Mouse (Mus musculus) CH12.LX (cell line): ENCODE results near the gene Tet2.

Experiments
- CTCF ChIP-seq, 2 experiments: IDR thresholded peaks in 1 of 2; conservative IDR thresholded peaks in 1 of 2; 2 replicates each; pipeline ENCODE4 v1.5.1; 2011 to 2012; ENCODE audit warnings: low read depth in 2 of 2, low read length in 2 of 2, improper control_type of control experiment in 1 of 2, inconsistent platforms in 1 of 2, mild to moderate bottlenecking in 1 of 2, moderate library complexity in 1 of 2
- E2F4 ChIP-seq: IDR thresholded peaks from 2 replicates; pipeline ENCODE4 v1.6.1; 2011; ENCODE audit warnings: low read depth, low read length, improper control_type of control experiment; ENCODE audit not compliant: insufficient replicate concordance
- ELF1 ChIP-seq: IDR thresholded peaks from 2 replicates; pipeline ENCODE4 v1.6.1; 2014; ENCODE audit warnings: low read depth, mild to moderate bottlenecking, inconsistent platforms, low read length, improper control_type of control experiment
- EP300 ChIP-seq: IDR thresholded peaks from 2 replicates; pipeline ENCODE4 v1.6.1; 2011; ENCODE audit warnings: low read length, improper control_type of control experiment
- ETS1 ChIP-seq: conservative IDR thresholded peaks from 2 replicates; pipeline ENCODE4 v1.6.1; 2012; ENCODE audit warnings: low read depth, mild to moderate bottlenecking, inconsistent platforms, low read length, improper control_type of control experiment, moderate library complexity
- KAT2A ChIP-seq: IDR thresholded peaks from 2 replicates; pipeline ENCODE4 v1.6.1; 2012; ENCODE audit warnings: low read length, improper control_type of control experiment, inconsistent platforms; ENCODE audit not compliant: insufficient replicate concordance
- MEF2A ChIP-seq: IDR thresholded peaks from 2 replicates; pipeline ENCODE4 v1.6.1; 2014; ENCODE audit warnings: low read depth, mild to moderate bottlenecking, inconsistent platforms, low read length, improper control_type of control experiment, borderline replicate concordance
- POLR2A ChIP-seq: IDR thresholded peaks from 2 replicates; pipeline ENCODE4 v1.6.1; 2011; ENCODE audit warnings: low read depth, mild to moderate bottlenecking, improper control_type of control experiment, low read length
- SIN3A ChIP-seq: IDR thresholded peaks from 2 replicates; pipeline ENCODE4 v1.6.1; 2012; ENCODE audit warnings: low read length, improper control_type of control experiment, inconsistent platforms
- TBP ChIP-seq: conservative IDR thresholded peaks from 2 replicates; pipeline ENCODE4 v1.6.1; 2011; ENCODE audit warnings: low read depth, low read length, improper control_type of control experiment
- USF1 ChIP-seq: IDR thresholded peaks from 2 replicates; pipeline ENCODE4 v1.6.1; 2014; ENCODE audit warnings: low read depth, mild to moderate bottlenecking, inconsistent platforms, low read length, improper control_type of control experiment
- ZKSCAN1 ChIP-seq: IDR thresholded peaks from 2 replicates; pipeline ENCODE4 v1.6.1; 2012; ENCODE audit warnings: low read depth, inconsistent platforms, low read length, improper control_type of control experiment, borderline replicate concordance

DNA sequence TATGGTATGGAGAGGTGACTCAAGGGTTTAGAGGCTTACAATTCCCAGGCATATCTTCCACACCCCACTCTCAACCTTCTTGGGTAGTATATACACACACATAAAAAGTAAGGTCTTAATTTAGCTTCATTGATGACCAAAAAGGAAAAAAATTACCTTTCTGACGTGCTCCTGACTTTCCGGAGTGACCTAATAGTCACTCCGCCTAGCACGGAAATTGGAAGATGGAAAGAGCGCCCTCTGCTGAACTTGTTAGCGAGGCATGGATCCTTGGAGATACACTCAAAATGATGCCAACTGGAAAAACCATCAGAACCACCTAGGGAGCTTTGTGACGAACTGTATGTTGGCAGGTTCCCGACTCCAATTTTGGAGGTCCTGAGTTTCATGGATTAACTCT is 7.0 kb upstream of the Tet2 start:
- no peak for TF ChIP-seq POLR2A
- TF ChIP-seq CTCF (conservative IDR thresholded peaks at IDR 0.05 in 1 of 2, IDR thresholded peaks at IDR 0.05 in 1 of 2; ENCODE audit: low read depth in 2 of 2, low read length in 2 of 2), result peak; percentile 22 to 62; a peak in 3 of 4 replicates
- no peak for TF ChIP-seq E2F4
- TF ChIP-seq ETS1, result no peak
- TF ChIP-seq KAT2A, result no peak
- TF ChIP-seq SIN3A, result no peak
- TF ChIP-seq EP300, result no peak
- no peak for TF ChIP-seq TBP
- no peak for TF ChIP-seq ELF1
- no peak for TF ChIP-seq USF1
- TF ChIP-seq ZKSCAN1, result no peak
- no peak for TF ChIP-seq MEF2A
